Mouse (Mus musculus) midbrain, embryonic 10.5 days (tissue): ENCODE measurements around the gene Serpinb8. TPM values are rescaled to one million over a fixed set of nuclear protein-coding genes. Genes with fewer than 3 reads are reported as not detected.

Source experiments
- DNase-seq: peaks from one replicate; pipeline ENCODE4 v3.0.0-alpha.2; 2017; ENCODE audit warnings: low spot score
- H3K27ac ChIP-seq: fragments of 300-500 bp; sonication (generic); replicated peaks from 2 replicates; pipeline ENCODE4 v1.5.1; 2016; ENCODE audit warnings: mild to moderate bottlenecking
- H3K27me3 ChIP-seq: fragments of 300-500 bp; sonication (generic); 2 replicates; pipeline ENCODE4 v1.6.1; 2016; ENCODE audit warnings: low read depth, mild to moderate bottlenecking; ENCODE audit not compliant: poor library complexity, severe bottlenecking
- H3K36me3 ChIP-seq: fragments of 300-500 bp; sonication (generic); 2 replicates; pipeline ENCODE4 v1.6.1; 2016; ENCODE audit warnings: mild to moderate bottlenecking, moderate library complexity
- H3K4me1 ChIP-seq: fragments of 300-500 bp; sonication (generic); 2 replicates; pipeline ENCODE4 v1.6.1; 2016
- H3K4me3 ChIP-seq: fragments of 300-500 bp; sonication (generic); 2 replicates; pipeline ENCODE4 v1.5.1; 2016; ENCODE audit warnings: mild to moderate bottlenecking, moderate library complexity
- H3K9me3 ChIP-seq: fragments of 300-500 bp; sonication (generic); replicated peaks from 2 replicates; pipeline ENCODE4 v1.6.1; 2016; ENCODE audit warnings: mild to moderate bottlenecking
- WGBS: fragments of 180-500 bp; shearing (Covaris S2); methylation state at CpG from one replicate; pipeline ENCODE4 v1.1.7; 2016; 5-methylcytosine and 5-hydroxymethylcytosine counted together
- polyA plus RNA-seq: library from polyadenylated mRNA; unstranded; fragments of >200 nt; fragmentation: Nextera tagmentation; extraction: Ambion mirVana; gene quantifications from 2 replicates; pipeline ENCODE4 v1.2.1, GENCODE M21; 2016

The Serpinb8 gene
- polyA plus RNA-seq, 1 experiment from 2014 or later = 0.48 TPM

- Histone ChIP-seq H3K27me3 (no peaks in the 10 kb centered on the region), H3K27ac (no peak overlapping the region), H3K4me1 (no peaks in the 10 kb centered on the region), H3K9me3 (no peaks in the 10 kb centered on the region), H3K4me3 (no peak overlapping the region), H3K36me3 (no peaks in the 10 kb centered on the region)
- 85% methylated on average over 2 of the region's 2 CpGs for WGBS
- no peak for DNase-seq
Observed at GRCm38 (mm10) chr1:107593469-107593868, 3.7 kb downstream of the Serpinb8 start.

- Histone ChIP-seq H3K4me1 (no peaks in the 10 kb centered on the region), H3K9me3 (no peaks in the 10 kb centered on the region), H3K27me3 (no peaks in the 10 kb centered on the region), H3K36me3 (no peaks in the 10 kb centered on the region), H3K27ac (no peak overlapping the region), H3K4me3 (no peak overlapping the region)
- no peak for DNase-seq
Observed at GRCm38 (mm10) chr1:107596874-107597273, 7.1 kb downstream of the Serpinb8 start.

GRCm38 (mm10) chr1:107598476-107598875, 8.7 kb downstream of the Serpinb8 start:
- no peaks in the 10 kb centered on the region for H3K4me1 ChIP-seq
- no peaks in the 10 kb centered on the region for H3K9me3 ChIP-seq
- H3K27me3 ChIP-seq = no peaks in the 10 kb centered on the region
- no peaks in the 10 kb centered on the region for H3K36me3 ChIP-seq
- no peak for DNase-seq
- H3K4me3 ChIP-seq = no peak overlapping the region
- no peak overlapping the region for H3K27ac ChIP-seq

GRCm38 (mm10) chr1:107608942-107609341, 19.1 kb downstream of the Serpinb8 start:
- H3K27me3 ChIP-seq = no peaks in the 10 kb centered on the region
- 75% methylated on average over 1 of the region's 1 CpGs for WGBS
- H3K36me3 ChIP-seq = no peaks in the 10 kb centered on the region
- no peaks in the 10 kb centered on the region for H3K4me1 ChIP-seq
- H3K4me3 ChIP-seq = no peak overlapping the region
- no peaks in the 10 kb centered on the region for H3K9me3 ChIP-seq
- no peak overlapping the region for H3K27ac ChIP-seq
- no peak for DNase-seq

- Histone ChIP-seq H3K27ac (no peak overlapping the region), H3K4me3 (no peak overlapping the region), H3K4me1 (no peaks in the 10 kb centered on the region), H3K27me3 (no peaks in the 10 kb centered on the region), H3K36me3 (no peaks in the 10 kb centered on the region), H3K9me3 (no peaks in the 10 kb centered on the region)
- 92% methylated on average over 2 of the region's 2 CpGs for WGBS
- no peak for DNase-seq
Observed at GRCm38 (mm10) chr1:107614087-107614486, 24.3 kb downstream of the Serpinb8 start.

GRCm38 (mm10) chr1:107622017-107622416, 32.2 kb downstream of the Serpinb8 start:
- no peaks in the 10 kb centered on the region for H3K27me3 ChIP-seq
- H3K36me3 ChIP-seq = no peaks in the 10 kb centered on the region
- 80% methylated on average over 4 of the region's 4 CpGs for WGBS
- no peak overlapping the region for H3K4me3 ChIP-seq
- DNase-seq = no peak
- H3K27ac ChIP-seq = no peak overlapping the region
- H3K9me3 ChIP-seq = no peaks in the 10 kb centered on the region
- no peaks in the 10 kb centered on the region for H3K4me1 ChIP-seq

GRCm38 (mm10) chr1:107635936-107636335, 46.1 kb downstream of the Serpinb8 start:
- DNase-seq = no peak
- no peaks in the 10 kb centered on the region for H3K9me3 ChIP-seq
- no peaks in the 10 kb centered on the region for H3K27me3 ChIP-seq
- H3K4me3 ChIP-seq = no peak overlapping the region
- no peaks in the 10 kb centered on the region for H3K4me1 ChIP-seq
- no peak overlapping the region for H3K27ac ChIP-seq
- no peaks in the 10 kb centered on the region for H3K36me3 ChIP-seq
- WGBS = 44% methylated on average over 4 of the region's 4 CpGs

GRCm38 (mm10) chr1:107638056-107638455, 48.2 kb downstream of the Serpinb8 start:
- 93% methylated on average over 1 of the region's 1 CpGs for WGBS
- no peaks in the 10 kb centered on the region for H3K36me3 ChIP-seq

GRCm38 (mm10) chr1:107638459-107638858, 48.7 kb downstream of the Serpinb8 start:
- no peaks in the 10 kb centered on the region for H3K9me3 ChIP-seq
- H3K4me1 ChIP-seq = no peaks in the 10 kb centered on the region
- no peaks in the 10 kb centered on the region for H3K27me3 ChIP-seq
- no peaks in the 10 kb centered on the region for H3K36me3 ChIP-seq
- no peak overlapping the region for H3K4me3 ChIP-seq
- DNase-seq = no peak
- no peak overlapping the region for H3K27ac ChIP-seq
- 89% methylated on average over 3 of the region's 3 CpGs for WGBS

More at GRCm38 (mm10) chr1:107638056-107638455, 48.2 kb downstream of the Serpinb8 start:
- no peak overlapping the region for H3K27ac ChIP-seq
- no peak overlapping the region for H3K4me3 ChIP-seq
- no peaks in the 10 kb centered on the region for H3K4me1 ChIP-seq
- H3K27me3 ChIP-seq = no peaks in the 10 kb centered on the region
- no peak for DNase-seq
- H3K9me3 ChIP-seq = no peaks in the 10 kb centered on the region

GRCm38 (mm10) chr1:107642457-107643118, 52.8 kb downstream of the Serpinb8 start:
- Histone ChIP-seq H3K27ac (no peak overlapping the region), H3K36me3 (no peaks in the 10 kb centered on the region), H3K9me3 (no peaks in the 10 kb centered on the region), H3K4me1 (no peaks in the 10 kb centered on the region), H3K27me3 (no peaks in the 10 kb centered on the region), H3K4me3 (no peak overlapping the region)
- WGBS = 80% methylated on average over 2 of the region's 2 CpGs
- no peak for DNase-seq

- Histone ChIP-seq H3K27ac (no peak overlapping the region), H3K27me3 (no peaks in the 10 kb centered on the region), H3K4me3 (no peak overlapping the region), H3K9me3 (no peaks in the 10 kb centered on the region), H3K36me3 (no peaks in the 10 kb centered on the region), H3K4me1 (no peaks in the 10 kb centered on the region)
- 70% methylated on average over 6 of the region's 6 CpGs for WGBS
- no peak for DNase-seq
Observed at GRCm38 (mm10) chr1:107645086-107645485, 55.3 kb downstream of the Serpinb8 start.

- DNase-seq = no peak
Observed at GRCm38 (mm10) chr1:107657689-107658088, 67.9 kb downstream of the Serpinb8 start.

More at GRCm38 (mm10) chr1:107657689-107658088, 67.9 kb downstream of the Serpinb8 start:
- Histone ChIP-seq H3K27ac (no peak overlapping the region), H3K4me1 (no peaks in the 10 kb centered on the region), H3K4me3 (no peak overlapping the region), H3K36me3 (no peaks in the 10 kb centered on the region), H3K27me3 (no peaks in the 10 kb centered on the region), H3K9me3 (no peaks in the 10 kb centered on the region)
- WGBS = 92% methylated on average over 2 of the region's 2 CpGs
